Mouse (Mus musculus): Measurements from ENCODE around the gene Entpd1.

Gene Entpd1

DNA sequence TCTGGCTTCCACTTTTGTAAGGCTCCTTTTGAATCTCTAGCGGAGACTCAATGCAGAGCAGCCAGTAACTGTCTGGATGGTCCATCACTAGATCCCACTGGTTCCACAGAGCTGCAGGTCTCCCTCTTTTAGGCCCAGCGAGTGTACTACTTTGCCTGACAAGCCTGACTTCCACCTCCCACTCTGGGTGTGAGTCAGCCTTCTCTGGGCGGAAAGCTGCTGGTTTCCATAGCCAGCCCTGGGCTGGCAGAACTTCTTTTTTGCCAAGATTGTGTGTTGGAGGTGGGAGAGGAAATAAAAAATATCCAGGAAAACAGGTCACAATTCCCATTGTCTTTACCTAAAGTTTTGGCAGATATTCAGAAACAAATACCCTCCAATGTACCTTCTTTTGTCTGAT, 17.9 kb downstream of the Entpd1 start:
- no peak for DNase-seq

DNA sequence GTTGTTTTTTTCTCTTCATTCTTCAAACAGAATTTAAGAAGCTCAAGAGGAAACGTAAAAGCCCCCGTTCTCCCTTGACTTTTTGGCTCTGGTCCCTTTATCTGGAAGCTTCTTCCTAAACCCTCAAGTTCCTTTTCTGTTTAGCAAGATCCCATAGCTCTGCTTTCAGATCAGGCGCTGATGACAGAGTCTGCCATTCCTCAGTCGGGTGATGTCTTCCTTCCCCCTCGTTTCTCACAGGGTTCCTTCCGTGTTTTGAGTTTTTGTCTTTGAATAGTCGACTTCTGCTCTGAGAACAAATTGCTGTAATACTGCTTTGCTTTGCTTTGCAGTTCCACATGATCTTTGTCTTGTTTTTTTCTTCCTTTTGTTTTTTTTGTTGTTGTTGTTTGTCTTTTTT, 18.4 kb downstream of the Entpd1 start:
- no peak for DNase-seq

DNA sequence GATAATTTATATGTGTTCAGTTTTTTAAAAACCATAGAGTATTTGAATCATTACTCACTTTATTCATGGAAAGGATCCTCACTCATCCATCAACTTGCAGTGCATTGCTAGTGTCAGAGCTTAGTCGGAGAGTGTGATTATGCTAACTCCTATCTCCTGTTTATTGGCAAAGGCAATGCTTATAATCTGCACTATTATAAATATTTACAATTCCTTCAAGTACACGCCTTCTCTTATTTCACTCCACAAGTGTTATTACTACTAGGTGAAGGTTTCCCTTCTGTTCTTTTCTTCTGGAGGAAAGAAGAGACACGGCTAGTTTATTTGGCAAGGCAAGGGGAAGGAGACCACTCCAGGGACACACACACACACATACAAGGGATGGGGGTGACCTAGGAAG, 20.0 kb downstream of the Entpd1 start:
- DNase-seq, result no peak

DNA sequence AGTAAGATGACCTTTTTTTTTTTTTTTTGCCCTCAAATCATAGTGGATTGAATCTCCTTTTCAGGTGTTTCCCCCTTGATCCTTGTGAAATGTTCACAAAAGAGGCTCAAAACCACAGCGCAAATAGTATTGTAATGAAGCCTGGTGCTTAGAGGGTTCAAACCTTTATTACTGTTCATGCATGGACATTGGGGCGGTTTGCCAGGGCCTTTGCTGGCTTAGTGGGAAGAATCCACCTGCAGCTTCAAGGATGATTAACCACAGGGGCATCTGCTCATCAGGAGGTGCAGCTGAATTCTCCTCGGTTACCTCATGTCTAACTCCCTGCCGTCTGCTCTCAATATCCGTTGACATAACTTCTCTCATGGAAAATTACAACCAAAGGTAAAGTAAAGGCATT, 20.5 kb downstream of the Entpd1 start:
- peak; percentile 50 to 56 for DNase-seq

DNA sequence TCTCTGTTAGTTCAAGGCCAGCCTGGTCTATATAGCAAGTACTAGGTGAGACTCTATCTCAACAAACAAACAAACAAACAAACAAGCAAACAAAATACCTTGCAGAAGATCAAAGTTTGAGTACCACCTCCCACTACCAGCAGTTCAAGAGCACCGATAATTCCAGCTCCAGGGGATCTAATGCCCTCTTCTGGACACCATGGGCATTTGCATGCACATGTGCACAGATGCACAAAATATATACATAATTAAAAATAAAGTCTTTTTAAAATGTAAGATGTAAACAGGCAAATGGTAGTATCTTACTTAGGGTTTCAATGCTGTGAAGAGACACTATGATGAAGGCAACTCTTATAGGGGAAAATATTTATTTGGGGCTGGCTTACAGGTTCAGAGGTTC, 21.0 kb downstream of the Entpd1 start:
- no peak for DNase-seq

DNA sequence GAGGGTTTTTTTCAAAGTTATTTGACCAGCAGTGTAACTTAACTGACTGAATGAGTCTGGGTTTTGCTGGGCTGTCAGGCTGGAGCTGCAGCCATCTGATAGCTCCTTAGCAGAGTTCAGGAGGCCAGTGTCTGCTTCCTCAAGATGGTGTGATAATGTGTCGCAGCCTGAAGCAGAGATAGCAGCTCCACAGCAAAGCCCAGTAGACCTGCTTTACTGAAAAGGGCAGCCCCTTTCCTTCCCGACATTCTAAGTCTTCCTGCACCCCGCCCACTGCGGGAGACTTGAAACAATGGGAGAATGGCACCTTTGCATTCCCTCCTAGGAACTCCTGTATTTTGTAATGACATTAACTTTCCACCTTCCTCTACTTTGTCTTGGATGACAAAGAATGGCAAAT, 24.9 kb downstream of the Entpd1 start:
- no peak for DNase-seq

DNA sequence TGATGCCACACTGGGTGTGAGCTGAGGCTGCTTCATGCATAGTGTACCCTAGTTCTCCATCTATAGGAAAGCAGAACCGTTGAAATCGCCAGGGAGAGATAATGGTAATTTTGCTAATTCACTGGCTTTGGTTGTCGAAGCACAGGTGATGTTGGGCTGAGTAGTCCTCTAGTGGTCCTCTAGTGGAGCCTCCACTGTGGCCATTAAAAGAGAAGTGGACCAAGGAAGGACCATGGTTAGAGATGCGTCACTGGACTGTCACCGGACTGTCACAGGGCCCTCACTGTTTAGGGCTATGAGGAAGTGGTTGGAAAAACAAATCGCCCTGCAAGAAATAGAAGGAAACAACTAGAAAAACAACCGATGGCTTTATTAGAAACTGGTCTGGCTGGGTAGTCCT, 25.4 kb downstream of the Entpd1 start:
- no peak for DNase-seq

DNA sequence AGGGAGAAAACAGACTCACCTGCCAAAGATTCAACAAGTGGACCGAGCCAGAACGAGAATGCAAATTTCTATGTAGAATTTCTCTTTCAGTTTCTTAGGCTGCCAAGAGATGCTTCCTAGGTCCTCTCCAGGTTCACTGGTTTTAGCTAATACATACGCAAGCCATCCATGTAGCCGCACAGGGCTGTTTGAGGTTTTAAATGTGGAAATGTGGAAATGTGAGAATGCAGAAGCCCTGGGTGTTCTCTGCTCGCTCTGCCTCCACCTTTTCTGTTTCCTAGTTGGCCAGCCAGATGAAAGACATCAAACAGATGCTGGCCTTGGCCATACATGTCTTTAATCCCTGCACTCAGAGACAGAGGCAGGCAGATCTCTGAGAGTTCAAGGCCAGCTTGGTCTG, 26.4 kb downstream of the Entpd1 start:
- no peak for DNase-seq

DNA sequence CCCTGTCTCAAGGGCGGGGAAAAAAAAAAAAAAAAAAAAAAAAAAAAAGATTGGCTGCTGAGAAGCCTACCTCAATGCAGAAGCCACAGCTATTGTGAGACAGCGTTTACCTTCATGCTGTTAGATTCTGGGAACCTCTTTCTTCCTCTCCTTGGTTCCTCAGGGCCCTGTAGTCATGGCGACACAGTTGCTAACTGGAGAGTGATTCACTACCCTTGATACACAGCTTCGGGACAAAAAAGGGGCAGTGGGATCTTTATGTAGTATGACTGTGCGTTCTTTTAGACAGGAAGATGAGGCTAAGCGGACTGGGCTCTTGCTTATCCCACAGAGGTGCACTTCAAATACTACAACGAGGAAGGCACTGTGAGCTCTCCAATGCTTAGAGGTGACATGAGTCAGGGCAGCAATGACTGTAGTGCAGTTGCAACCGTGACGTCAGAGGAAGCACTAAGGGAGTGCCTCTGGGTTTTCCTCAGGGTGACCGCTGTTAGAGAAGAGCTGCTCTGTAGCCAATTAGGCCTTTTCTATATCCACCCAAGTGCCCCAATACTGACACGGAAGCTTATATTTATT, 27.7 kb downstream of the Entpd1 start:
- DNase-seq, result no peak

DNA sequence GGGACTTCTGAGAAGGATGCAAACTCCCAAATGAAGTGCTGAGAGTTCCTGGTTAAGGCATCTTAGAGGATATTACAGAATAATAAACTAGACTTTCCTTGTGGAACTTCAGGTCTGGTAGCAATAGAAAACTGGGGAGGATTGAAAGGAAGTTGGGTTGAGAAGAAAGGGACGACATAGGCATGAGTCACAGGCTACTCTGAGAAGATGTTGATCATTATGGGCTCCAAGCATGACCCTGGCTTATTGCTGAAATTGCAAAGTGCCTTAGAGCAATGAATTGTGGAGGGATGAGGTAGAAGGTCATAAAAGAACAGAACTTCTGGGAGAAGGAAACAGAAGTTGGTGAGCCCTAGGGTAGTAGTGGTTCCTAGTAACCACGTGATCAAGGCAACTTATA, 28.6 kb downstream of the Entpd1 start:
- no peak for DNase-seq

DNA sequence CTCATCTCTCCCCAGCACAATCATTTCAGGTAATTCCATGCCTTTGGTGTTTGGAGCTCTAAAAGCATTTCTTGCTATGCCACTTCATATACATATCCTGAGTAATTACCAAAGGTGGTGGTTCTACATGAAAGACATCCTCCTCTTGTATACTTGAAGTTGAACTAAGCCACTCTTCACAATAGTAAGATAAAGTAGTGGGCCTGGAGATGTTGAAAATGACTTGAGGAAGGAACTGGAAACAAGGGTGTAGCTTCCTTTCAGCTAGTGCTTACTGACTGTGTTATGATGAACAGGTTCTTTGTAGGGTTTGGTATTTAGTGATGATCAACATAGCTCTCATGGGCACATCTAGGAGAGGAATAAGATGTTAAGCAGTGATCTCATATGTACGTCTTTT, 31.7 kb downstream of the Entpd1 start:
- no peak for DNase-seq

DNA sequence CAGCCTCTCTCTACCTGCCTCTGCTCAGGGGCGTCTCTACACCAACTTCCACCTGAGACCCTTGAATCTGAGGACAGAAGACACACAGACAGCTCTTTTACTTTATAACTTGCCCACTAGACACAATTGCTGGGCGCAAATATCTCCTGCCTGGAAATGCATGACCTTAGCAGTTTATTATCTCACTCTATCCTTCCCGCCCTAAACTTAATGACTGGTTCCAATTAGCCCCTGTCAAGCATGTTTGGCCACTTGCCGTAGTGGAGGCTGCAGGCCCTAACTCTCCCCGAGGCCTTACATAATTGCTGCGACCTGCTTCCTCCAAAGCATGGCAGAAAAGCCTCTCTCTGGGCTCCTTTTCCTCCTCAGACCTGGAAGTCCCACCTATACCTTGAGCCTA, 34.2 kb downstream of the Entpd1 start:
- no peak for DNase-seq

DNA sequence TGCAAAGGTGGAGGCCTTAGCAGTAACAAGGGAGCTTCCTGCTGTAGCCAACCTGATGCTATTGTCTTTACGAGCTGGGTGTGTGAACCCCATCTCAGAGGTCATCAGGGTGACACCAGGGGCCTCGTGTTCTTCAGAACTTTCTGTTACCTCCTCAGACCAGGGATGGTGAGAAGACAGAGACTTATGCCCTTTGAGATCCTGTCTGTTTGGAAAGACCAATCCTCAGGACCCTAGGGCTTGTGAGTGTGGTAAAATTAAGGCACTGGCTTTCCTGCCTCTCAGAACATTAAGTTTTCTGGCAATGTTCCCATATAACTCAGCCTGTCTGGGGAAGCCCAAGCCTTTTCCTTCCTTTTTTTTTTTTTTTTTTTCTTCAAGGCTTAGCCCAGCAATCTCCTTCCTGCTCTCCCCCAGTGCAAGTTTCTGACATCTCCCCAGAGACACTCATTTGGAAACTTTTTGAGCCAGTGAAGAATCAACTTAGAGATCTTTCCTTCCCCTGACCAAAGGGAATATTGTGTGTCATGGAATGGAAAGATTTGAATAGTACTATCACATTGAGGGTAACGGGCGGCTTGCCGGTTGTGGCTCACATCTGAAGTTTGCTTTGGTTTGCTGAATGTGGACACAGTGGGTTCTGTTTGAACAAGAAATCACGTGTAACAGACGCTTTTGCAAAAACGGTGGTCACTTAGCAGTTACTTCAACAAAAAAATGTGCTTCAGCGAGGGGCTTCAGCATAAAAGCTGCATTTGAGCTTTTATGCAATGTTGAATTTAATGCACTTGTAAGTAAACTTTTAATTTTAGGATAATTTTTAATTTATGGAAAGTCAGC, 35.4 kb downstream of the Entpd1 start:
- DNase-seq, result no peak

DNA sequence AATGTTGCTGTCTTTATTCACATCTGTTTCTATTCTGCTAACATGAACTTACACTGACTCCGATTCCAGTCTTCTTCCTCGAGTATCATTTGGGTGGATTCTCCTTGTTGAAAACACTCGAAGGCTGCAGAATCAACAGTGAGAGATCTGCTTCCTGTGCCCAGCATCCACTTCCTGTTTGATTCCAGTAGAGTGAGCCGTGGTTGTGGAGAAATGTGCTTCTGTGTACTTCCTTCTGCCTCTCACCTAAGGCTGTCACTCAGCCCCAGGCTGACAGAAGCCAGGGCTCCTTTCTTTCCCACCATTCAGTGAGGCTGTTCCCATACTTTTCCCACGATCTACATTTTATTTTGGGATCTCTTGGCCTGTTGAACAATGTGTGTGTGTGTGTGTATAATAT, 37.9 kb downstream of the Entpd1 start:
- no peak for DNase-seq

DNA sequence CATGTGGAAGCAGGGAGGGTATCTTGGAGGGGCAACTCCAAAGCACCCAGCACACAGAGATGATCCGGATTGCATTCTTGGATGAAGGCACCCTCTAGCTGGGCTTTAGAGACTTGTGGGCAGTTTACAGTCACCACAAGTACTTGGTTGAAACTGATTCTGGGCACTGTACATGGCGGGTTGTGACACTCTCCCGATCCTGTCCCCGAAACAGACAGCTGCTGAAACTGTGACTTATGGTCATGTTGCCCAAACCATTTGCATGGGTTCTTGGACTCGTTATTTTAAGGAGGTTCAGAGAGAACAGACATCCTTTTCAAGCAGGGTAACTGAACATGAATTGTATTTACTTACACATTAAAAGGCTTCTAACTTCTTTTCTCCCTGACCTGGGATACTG, 44.0 kb downstream of the Entpd1 start:
- no peak for DNase-seq

DNA sequence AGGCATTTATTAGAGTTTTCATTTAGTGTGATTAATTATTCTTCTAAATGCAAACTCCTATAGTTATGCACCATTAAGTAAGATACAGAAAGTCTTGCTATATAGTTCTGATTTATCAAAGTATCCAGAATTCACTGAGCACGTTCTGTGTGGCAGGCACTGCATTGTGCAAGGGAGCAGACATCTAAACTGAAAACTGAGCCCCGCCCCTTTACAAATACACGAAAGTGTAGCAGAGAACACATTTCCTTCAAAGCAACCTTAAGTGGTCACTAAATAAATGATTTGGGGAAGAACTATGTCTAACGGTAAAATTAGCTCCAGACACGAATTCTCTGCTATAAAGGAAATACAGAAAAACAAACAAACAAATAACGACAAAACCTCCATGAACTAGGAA, 46.1 kb downstream of the Entpd1 start:
- no peak for DNase-seq

DNA sequence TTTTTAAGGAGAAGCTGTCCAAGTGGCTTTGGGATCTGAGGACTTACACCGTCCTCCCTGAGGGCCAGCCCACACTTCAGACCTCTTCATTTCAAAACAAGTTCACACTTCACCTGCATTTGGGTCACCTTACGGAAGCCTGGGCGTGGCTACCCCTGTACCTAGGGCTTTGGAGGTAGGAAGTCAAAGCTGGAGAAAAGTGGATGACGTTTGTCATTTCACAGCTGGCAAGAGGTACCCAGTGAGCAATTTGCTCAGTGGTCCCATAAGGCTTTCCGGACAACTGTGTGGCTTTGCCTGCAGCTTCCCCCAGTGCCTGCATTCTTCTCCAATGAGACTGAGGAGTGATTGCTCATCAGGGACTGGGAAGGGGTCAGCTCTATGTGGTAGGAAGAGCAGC, 46.8 kb downstream of the Entpd1 start:
- no peak for DNase-seq

DNA sequence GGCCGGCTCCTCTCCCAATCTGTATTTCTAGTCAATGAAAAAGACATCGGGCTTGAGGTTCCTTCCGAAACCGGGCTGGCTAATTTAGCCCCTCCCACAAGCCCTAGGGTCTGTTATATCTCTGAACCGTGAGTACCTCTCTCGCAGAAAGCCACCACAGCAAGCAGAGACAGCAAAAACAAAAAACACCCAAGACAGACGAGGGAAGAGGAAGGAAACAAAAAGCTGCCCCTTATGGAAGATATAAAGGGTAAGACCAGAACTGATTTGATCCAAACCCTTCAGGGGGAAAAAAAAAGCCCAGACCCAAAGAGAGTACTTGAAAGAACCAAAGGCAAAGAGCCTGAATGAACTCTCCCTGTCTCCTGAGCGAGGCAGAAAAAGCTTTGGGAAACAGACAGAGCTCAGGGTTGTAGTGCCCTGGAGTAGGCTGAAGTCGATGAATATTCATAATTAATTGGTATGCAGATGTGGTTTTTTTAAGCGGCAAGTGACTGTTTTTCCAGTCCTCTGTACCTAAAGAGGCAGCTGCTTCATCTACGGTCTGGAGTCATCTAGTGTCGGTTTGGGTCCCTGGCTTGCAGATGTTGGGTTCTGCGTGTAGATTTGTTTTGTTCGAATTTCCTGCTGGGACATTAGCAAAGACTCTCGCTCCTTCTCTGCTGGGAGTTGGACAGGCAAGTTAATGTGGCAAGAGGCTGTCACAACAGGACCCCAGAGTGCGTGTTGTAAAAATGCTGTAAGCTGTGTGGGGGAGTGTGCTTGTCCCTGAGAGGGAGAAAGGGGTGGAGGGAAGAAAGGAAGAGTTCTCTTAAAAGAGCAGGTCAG, 47.7 kb downstream of the Entpd1 start:
- peak in 1 of 2 experiments; percentile 4 for DNase-seq

DNA sequence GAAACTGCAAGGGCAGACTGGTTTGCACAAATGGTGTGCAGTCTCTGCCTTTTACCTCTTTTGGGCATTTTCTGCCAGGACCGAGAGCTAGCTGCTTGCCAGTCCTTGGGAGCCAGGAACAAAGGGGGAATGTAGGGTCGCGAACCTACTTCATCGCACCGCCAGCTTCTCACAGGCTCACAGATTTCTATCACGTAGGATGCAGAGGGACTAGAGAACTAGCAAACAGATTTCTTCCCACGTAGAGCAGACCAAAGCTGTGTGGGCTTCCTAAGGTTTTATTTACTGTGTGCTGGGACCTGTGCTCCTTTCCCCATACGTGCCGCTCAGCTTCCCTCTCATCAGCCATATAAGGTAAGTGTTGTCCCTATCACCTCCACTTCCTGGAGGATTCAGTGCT, 48.3 kb downstream of the Entpd1 start:
- no peak for DNase-seq

DNA sequence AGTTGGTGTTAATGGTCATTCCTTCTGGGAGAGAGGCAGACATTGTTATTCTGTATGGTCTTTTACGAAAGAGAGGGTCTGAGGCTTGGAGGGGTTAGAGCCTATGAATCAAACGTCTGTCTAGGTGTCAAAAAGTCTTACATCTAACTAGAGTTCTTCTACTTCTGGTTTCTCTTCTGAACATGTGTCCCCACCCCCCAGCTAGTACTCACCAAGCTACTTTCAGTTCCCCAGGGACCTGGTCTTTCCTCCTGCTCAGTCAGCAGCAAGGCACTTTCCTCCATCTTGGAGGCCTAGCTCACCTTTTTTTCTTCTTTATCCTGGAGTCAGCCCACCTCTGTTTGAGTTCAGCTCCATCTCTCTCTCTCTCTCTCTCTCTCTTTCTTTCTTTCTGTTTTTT, 48.9 kb downstream of the Entpd1 start:
- no peak for DNase-seq

DNA sequence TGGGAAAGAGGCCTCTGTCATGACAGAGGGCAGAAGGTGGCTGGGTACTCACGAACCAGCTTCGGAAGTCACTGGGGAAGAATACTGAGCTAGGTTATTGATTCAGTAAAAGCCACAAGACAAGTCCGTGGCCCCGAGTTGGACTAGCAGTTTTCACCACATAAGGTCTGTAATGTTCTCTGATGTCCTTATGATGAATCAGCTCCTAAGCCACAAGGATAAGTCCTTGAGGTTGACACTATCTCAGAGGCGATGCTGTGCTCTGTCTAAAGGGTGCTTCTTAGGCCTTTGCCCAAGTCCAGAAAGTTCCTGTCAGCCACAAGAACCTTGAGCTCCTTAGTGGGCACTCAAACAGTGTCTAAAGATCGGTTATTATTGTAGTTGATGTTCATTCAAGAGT, 49.7 kb downstream of the Entpd1 start:
- DNase-seq, result no peak

DNA sequence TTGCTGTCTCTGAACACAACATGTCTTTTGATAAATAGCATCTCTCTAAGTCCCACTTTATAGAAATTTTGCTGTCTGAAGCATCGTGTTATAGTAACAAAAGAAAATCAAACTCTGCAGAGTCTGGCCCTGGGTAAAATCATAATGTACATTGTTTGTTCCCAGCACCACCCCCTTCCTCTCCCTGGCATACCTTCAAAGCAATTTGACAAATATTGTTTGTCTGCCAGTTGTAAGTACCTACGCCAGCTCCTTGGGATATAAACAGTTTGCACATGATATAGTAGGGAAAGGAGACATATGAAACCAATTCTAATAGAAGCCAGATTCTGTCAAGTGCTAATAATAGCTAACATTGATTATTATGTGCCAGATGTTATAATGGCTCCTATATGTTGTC, 50.6 kb downstream of the Entpd1 start:
- DNase-seq, result no peak

DNA sequence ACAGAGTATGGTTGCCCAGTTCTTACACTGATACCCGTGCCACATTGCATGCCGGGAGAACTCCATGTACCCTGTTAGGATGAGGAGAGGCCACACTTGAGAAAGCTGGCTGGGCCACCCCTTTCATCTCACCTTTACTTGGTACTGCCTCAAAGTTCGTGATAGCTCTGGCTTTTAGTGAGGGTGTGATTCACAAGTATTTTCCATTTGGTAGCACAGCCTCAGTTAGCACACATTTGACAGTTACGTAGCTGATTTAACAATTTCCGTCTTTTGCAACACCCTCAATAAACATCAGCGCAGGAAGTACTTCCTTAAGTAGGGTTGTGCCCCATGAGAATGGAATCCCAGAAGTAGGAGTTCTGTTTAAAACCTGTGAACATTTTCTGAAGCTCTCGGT, 53.6 kb downstream of the Entpd1 start:
- no peak for DNase-seq

DNA sequence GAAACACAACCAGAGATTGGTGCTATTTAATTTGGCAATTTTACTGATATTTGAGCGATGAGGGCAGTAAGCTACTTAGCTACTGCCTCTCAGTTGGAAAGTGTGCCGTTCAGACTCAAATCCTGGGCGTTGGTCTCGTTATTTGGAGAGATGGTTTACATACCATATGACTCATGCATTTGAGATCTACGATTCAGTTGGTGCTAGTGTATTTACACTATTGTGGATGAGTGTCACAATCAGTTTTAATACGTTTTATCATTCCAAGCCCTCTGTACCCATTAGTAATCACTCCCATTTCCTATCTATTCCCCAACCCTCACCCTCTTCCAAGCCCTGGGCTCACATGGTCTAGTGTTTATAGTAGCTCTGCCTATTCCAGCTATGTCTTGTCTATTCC, 54.9 kb downstream of the Entpd1 start:
- DNase-seq, result no peak

All from cerebellum, postnatal 14 days (tissue).